Mouse (Mus musculus) midbrain, embryonic 14.5 days (tissue): Measurements from ENCODE around the gene Bmi1. TPM values are rescaled to one million over a fixed set of nuclear protein-coding genes. Genes with fewer than 3 reads are reported as not detected.
A peak's percentile ranks its signal among the peaks of the same experiment; 100 is the strongest.

ENCODE experiments used
- ATAC-seq: fragments of 200-750 bp; cut with Nextera tagmentation; 2 replicates; pipeline ENCODE4 v1.8.0; 2017; ENCODE audit warnings: moderate number of reproducible peaks, moderate library complexity; ENCODE audit not compliant: low FRiP score, low TSS enrichment
- DNase-seq: peaks from one replicate; pipeline ENCODE4 v3.0.0-alpha.2; 2015
- H3K27ac ChIP-seq: fragments of 300-500 bp; sonication (generic); replicated peaks from 2 replicates; pipeline ENCODE4 v1.5.1; 2014; ENCODE audit warnings: mild to moderate bottlenecking, low read depth, low read length, moderate library complexity
- H3K27me3 ChIP-seq: fragments of 300-500 bp; sonication (generic); 2 replicates; pipeline ENCODE4 v1.6.1; 2014; ENCODE audit warnings: low read length, control low read depth, mixed read lengths; ENCODE audit not compliant: control insufficient read depth, insufficient read depth
- H3K36me3 ChIP-seq: fragments of 300-500 bp; sonication (generic); 2 replicates; pipeline ENCODE4 v1.6.1; 2014; ENCODE audit warnings: low read length, control low read depth; ENCODE audit not compliant: control insufficient read depth, insufficient read depth
- H3K4me1 ChIP-seq: fragments of 300-500 bp; sonication (generic); 2 replicates; pipeline ENCODE4 v1.6.1; 2014; ENCODE audit warnings: mild to moderate bottlenecking, antibody characterized with exemption, low read length, control low read depth; ENCODE audit not compliant: control insufficient read depth, insufficient read depth
- H3K4me2 ChIP-seq: fragments of 300-500 bp; sonication (generic); 2 replicates; pipeline ENCODE4 v1.6.1; 2014; ENCODE audit warnings: mild to moderate bottlenecking, low read length, moderate library complexity
- H3K4me3 ChIP-seq: fragments of 300-500 bp; sonication (generic); replicated peaks from 2 replicates; pipeline ENCODE4 v1.5.1; 2014; ENCODE audit warnings: low read depth, low read length
- H3K9ac ChIP-seq: fragments of 300-500 bp; sonication (generic); replicated peaks from 2 replicates; pipeline ENCODE4 v1.6.1; 2014; ENCODE audit warnings: mild to moderate bottlenecking, low read length, moderate library complexity
- H3K9me3 ChIP-seq: fragments of 300-500 bp; sonication (generic); 2 replicates; pipeline ENCODE4 v1.6.1; 2016; ENCODE audit warnings: low read length, control low read depth, mixed read lengths; ENCODE audit not compliant: control insufficient read depth
- WGBS: fragments of 180-500 bp; shearing (Covaris S2); extraction: QIAGEN DNeasy Blood & Tissue Kit; methylation state at CpG from one replicate; pipeline ENCODE4 v1.1.7; 2014; 5-methylcytosine and 5-hydroxymethylcytosine counted together
- polyA plus RNA-seq: library from polyadenylated mRNA; unstranded; fragments of >200 nt; fragmentation: Nextera tagmentation; extraction: Ambion mirVana; gene quantifications from 2 replicates; pipeline ENCODE4 v1.2.1, GENCODE M21; 2014

The Bmi1 gene
- polyA plus RNA-seq, 1 experiment from 2014 or later = 43.6 TPM

DNA sequence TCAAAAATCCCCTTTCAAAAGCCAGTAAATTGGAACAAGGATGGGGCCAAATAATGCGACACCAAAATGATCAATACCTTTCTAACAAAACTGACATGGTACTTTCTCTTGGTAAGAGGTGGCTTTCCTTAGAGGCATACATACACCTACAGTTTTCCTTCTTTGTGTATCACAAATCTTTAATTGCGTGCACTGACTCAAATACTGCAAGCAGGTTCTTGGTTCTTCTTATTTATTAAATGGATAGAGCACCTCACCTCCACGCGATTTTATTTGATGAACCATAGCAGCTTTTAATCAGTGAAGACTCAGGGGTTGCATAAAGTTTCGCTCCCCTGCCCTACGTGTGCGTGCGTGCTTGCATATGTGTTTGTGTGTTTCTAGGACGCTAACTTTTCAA lies 13.9 kb downstream of the Bmi1 start:
- DNase-seq = peak; percentile 53
- no peaks in the 10 kb centered on the region for H3K36me3 ChIP-seq
- no peak overlapping the region for H3K9ac ChIP-seq
- peaks cover 18% of the 10 kb centered on the region for H3K4me1 ChIP-seq
- H3K27me3 ChIP-seq = peaks cover 76% of the 10 kb centered on the region
- WGBS = under 1% methylated on average over 9 of the region's 9 CpGs
- no peak for ATAC-seq
- peak overlapping the region; percentile 44; the same call in 1 of the 2 replicates for H3K4me3 ChIP-seq
- no peak overlapping the region for H3K27ac ChIP-seq
- 0 out of 2 replicates have a peak, but pooled peaks cover 3% of the 10 kb centered on the region for H3K9me3 ChIP-seq
- H3K4me2 ChIP-seq = peak overlapping the region; percentile 84

DNA sequence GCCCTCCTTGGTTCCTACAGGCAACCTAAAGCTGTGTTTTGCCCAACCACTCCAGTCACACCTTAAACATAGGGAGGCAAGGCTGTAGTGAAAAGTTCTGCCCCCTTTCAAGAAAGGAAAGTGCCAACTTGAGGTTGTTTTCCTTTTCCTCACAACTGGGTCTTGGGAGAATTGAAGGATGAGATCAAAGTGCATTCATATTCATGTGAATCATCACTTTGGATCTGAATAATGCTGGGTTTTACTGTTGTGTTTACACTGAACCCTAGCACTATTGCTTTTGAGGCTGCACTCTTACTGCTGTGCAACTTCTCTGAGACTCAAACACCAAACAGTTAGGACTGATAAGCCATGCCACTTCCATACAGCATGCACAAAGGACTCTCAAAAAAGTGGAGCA lies 15.2 kb downstream of the Bmi1 start:
- DNase-seq = no peak
- H3K9me3 ChIP-seq = 0 out of 2 replicates have a peak, but pooled peaks cover 3% of the 10 kb centered on the region
- H3K9ac ChIP-seq = no peak overlapping the region
- no peak overlapping the region for H3K4me3 ChIP-seq
- ATAC-seq = no peak
- no peak overlapping the region for H3K27ac ChIP-seq
- peaks cover 73% of the 10 kb centered on the region for H3K27me3 ChIP-seq
- no peak overlapping the region for H3K4me2 ChIP-seq
- H3K36me3 ChIP-seq = no peaks in the 10 kb centered on the region
- H3K4me1 ChIP-seq = peaks cover 18% of the 10 kb centered on the region

DNA sequence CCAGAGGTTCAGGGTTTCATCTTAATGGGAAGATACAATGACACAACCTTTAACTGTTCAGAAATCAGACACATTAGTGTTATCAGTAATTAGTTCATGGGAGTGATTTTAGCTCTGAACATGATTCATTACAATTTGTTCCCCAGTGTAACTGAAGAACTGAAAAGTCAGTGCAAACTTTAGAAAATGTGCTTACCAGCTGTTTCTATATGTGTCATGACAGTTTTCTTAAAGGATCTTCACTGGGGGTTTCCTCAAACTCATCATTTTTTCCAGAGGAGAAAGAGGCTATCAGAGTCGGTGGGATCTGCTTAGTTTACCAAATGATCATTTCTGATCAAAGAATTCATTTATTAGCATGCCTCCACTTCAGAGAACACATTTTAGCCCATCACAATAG lies 15.7 kb downstream of the Bmi1 start:
- Histone ChIP-seq H3K4me2 (no peak overlapping the region), H3K9me3 (0 out of 2 replicates have a peak, but pooled peaks cover 3% of the 10 kb centered on the region), H3K9ac (no peak overlapping the region), H3K4me3 (no peak overlapping the region), H3K27me3 (peaks cover 69% of the 10 kb centered on the region), H3K4me1 (peaks cover 18% of the 10 kb centered on the region), H3K27ac (no peak overlapping the region), H3K36me3 (no peaks in the 10 kb centered on the region)
- DNase-seq (no peak), ATAC-seq (no peak)
- WGBS = 5% methylated on average over 1 of the region's 1 CpGs

DNA sequence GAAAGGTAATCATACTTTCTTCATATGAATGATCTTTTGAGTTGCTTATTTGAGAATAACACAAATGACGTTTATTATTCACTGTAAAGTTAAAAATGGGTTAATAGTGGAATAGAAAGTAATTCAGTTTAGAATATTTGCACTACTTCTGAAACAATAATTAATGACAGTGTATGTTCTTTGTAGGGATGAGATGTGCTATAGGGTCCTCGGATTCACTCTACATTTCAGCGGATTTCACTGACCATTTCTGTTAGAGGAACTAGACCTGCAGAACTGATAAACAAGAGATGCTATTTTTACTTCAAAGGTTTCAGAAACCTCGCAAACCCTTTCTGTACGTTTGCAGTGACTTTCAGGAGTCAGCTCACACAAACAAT lies 16.7 kb downstream of the Bmi1 start:
- Histone ChIP-seq H3K9ac (no peak overlapping the region), H3K9me3 (0 out of 2 replicates have a peak, but pooled peaks cover 3% of the 10 kb centered on the region), H3K27ac (no peak overlapping the region), H3K4me1 (peaks cover 18% of the 10 kb centered on the region), H3K36me3 (no peaks in the 10 kb centered on the region), H3K4me3 (peak overlapping the region; percentile 47), H3K4me2 (peak overlapping the region; percentile 90), H3K27me3 (peaks cover 68% of the 10 kb centered on the region)
- ATAC-seq (no peak), DNase-seq (no peak)
- WGBS = under 1% methylated on average over 5 of the region's 5 CpGs

DNA sequence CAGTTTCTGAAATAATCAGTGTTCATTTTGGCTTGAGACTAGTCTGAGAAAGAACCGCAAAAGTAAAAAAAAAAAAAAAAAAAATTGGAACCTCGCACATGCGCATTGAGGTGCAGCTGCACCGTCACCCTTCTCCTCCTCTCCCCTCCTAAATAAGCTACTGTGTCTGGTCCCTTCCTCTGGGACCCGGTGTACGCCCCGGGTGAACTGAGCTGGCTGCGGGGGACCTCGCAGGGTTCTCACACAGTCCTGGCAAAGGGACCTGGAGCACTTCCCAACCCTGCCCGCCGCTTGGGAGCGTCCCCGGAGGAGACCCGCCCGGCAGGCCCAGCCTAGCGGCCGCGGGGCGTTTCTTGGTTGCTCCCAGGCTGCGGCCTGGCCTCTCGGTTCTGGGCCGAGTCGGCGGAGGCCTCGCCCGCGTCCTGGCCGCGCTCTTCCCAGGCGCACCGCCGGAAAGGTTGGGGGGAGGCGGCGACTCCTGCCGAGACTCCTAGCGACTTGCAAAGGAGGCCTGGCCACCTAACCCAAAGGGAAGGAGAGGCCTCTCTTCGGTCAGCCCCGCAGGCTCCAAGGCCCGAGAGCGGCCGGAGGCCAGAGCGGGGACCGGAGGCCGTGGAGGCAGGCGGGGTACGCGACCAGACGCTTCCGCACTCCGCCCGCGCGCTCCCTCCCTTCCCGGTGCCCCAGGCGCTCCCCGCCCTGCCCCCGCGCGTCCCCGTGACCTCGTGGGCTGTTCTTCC lies 17.2 kb downstream of the Bmi1 start, which contains the start of gene Spag6:
Gene Spag6, plus strand, starts transcription at position 162 of the 740 bp plus-strand sequence.
- peak within 1 kb of the TSS; percentile 55; the same call in 1 of the 2 replicates for H3K27ac ChIP-seq
- peak within 1 kb of the TSS; percentile 47 for H3K4me3 ChIP-seq
- H3K27me3 ChIP-seq = peaks cover 68% of the 10 kb centered on the region

DNA sequence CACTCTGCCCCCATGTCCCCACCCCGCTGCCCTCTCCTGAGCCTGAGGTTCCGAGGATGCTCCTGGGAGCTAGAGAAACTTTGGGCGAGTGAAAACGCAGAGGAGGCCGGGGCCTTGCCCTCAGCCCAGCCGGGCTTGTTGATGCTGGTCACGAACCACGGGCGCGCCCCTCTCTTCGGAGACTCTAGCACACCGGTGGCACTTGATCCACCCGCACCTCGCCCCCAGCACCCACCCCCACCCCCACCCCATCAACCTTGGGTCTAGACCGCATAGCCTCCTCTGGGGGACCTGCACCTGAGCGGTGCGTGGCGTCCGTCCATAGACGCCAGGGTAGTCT lies 17.8 kb downstream of the Bmi1 start:
- Histone ChIP-seq H3K36me3 (no peaks in the 10 kb centered on the region), H3K9ac (peak overlapping the region; percentile 60), H3K4me2 (peak overlapping the region; percentile 90), H3K27ac (no peak overlapping the region), H3K27me3 (peaks cover 71% of the 10 kb centered on the region), H3K4me1 (peaks cover 16% of the 10 kb centered on the region), H3K4me3 (peak overlapping the region; percentile 47), H3K9me3 (no peaks in the 10 kb centered on the region)
- ATAC-seq (peak; percentile 32; the same call in 1 of the 2 replicates), DNase-seq (peak; percentile 49)
- WGBS = under 1% methylated on average over 20 of the region's 20 CpGs

More for the DNA sequence above, 17.2 kb downstream of the Bmi1 start, which contains the start of gene Spag6:
- H3K9me3 ChIP-seq = no peaks in the 10 kb centered on the region
- ATAC-seq (peak; percentile 63), DNase-seq (peak; percentile 76)
- H3K36me3 ChIP-seq = no peaks in the 10 kb centered on the region
- 0% methylated on average over 59 of the region's 61 CpGs for WGBS
- peak within 1 kb of the TSS; percentile 90 for H3K4me2 ChIP-seq
- peaks cover 20% of the 10 kb centered on the region for H3K4me1 ChIP-seq
- H3K9ac ChIP-seq = peak within 1 kb of the TSS; percentile 60

DNA sequence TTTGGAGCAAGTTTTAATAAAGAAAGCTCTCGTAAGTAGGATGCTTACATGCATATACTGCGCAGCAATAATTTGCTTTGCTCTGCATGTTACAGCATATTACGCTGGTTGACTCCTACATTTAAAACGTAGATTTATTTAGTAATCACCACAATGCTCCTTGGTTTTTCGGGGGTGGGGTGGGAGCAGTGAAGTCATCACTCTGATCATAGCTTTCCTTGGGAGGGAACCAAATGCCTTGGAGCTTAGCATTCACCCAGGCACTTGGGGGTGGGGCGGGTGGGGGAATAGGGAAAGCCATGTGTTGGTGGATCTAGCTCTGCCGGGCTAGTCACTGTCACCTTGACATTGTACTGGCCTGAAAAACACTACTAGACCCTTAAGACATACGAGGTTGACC lies 18.3 kb downstream of the Bmi1 start:
- H3K9me3 ChIP-seq = no peaks in the 10 kb centered on the region
- ATAC-seq = no peak
- no peak for DNase-seq
- H3K27me3 ChIP-seq = peaks cover 77% of the 10 kb centered on the region
- no peak overlapping the region for H3K27ac ChIP-seq
- no peaks in the 10 kb centered on the region for H3K36me3 ChIP-seq
- H3K4me3 ChIP-seq = no peak overlapping the region
- WGBS = 1% methylated on average over 8 of the region's 8 CpGs
- no peak overlapping the region for H3K9ac ChIP-seq
- H3K4me1 ChIP-seq = peaks cover 12% of the 10 kb centered on the region; the same call in 1 of the 2 replicates
- no peak overlapping the region for H3K4me2 ChIP-seq

DNA sequence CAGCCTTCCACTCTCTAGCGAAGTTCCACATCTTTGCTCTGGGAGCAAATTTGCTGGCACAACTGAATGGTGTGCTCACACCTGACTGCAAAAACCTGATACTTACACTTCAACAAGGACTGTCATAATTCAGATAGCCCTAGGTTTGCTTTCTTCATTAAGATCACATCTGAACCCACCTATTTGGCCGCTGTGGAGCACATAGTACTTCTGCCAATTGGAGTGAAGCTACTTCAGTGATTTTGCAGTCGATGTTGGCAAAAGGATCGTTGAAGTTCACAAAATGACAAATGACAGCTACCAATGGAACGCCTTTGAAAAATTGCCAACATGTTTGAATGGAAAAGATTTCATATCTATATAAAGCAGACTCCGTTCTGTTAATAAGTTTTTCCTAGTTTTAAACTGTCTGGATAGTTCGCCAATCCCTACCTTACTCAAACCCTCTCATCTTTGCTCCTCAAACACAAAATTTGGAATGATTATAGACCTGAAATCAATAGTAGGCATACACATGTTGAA lies 18.9 kb downstream of the Bmi1 start:
- Histone ChIP-seq H3K4me1 (peaks cover 10% of the 10 kb centered on the region; the same call in 1 of the 2 replicates), H3K27ac (no peak overlapping the region), H3K36me3 (no peaks in the 10 kb centered on the region), H3K9me3 (no peaks in the 10 kb centered on the region), H3K27me3 (peaks cover 78% of the 10 kb centered on the region), H3K9ac (no peak overlapping the region), H3K4me2 (no peak overlapping the region), H3K4me3 (no peak overlapping the region)
- 4% methylated on average over 7 of the region's 7 CpGs for WGBS
- no peak for DNase-seq
- no peak for ATAC-seq
